Mouse (Mus musculus): Measurements from ENCODE around the gene Camta1. TPM values are rescaled to one million over a fixed set of nuclear protein-coding genes. Genes with fewer than 3 reads are reported as not detected.

The Camta1 gene
- polyA plus RNA-seq, 1 experiment from 2014 or later: 93.9 TPM

GRCm38 (mm10) chr4:151224017-151224416 lies 637.7 kb downstream of the Camta1 start:
- no peak overlapping the region for H3K9ac ChIP-seq (ENCODE audit: low read depth, low read length)
- no peaks in the 10 kb centered on the region for H3K9me3 ChIP-seq (ENCODE audit: control insufficient read depth, low read length)

GRCm38 (mm10) chr4:151223263-151223996 lies 638.2 kb downstream of the Camta1 start:
- DNase-seq (ENCODE audit: low spot score) (no peak), ATAC-seq (replicated peaks; ENCODE audit: low FRiP score) (no peak)
- 66% methylated on average over 13 of the region's 13 CpGs for WGBS
- H3K27ac ChIP-seq (ENCODE audit: low read depth, low read length): no peak overlapping the region
- H3K9me3 ChIP-seq (ENCODE audit: control insufficient read depth, low read length): no peaks in the 10 kb centered on the region
- no peaks in the 10 kb centered on the region for H3K27me3 ChIP-seq (replicated peaks; ENCODE audit: control insufficient read depth, insufficient read depth, low read length)
- no peak overlapping the region for H3K4me2 ChIP-seq
- H3K4me1 ChIP-seq (replicated peaks; ENCODE audit: control insufficient read depth, insufficient read depth, low read length): peaks cover 2% of the 10 kb centered on the region; the same call in 1 of the 2 replicates
- no peak overlapping the region for H3K4me3 ChIP-seq (ENCODE audit: low read depth, low read length)
- no peaks in the 10 kb centered on the region for H3K36me3 ChIP-seq (ENCODE audit: control insufficient read depth, insufficient read depth, low read length)
- H3K9ac ChIP-seq (ENCODE audit: low read depth, low read length): no peak overlapping the region

More at GRCm38 (mm10) chr4:151224017-151224416, 637.7 kb downstream of the Camta1 start:
- peaks cover 2% of the 10 kb centered on the region; the same call in 1 of the 2 replicates for H3K4me1 ChIP-seq (replicated peaks; ENCODE audit: control insufficient read depth, insufficient read depth, low read length)
- H3K27ac ChIP-seq (ENCODE audit: low read depth, low read length): no peak overlapping the region
- ATAC-seq (replicated peaks; ENCODE audit: low FRiP score) (no peak), DNase-seq (ENCODE audit: low spot score) (no peak)
- 71% methylated on average over 12 of the region's 12 CpGs for WGBS
- H3K4me3 ChIP-seq (ENCODE audit: low read depth, low read length): no peak overlapping the region
- H3K27me3 ChIP-seq (replicated peaks; ENCODE audit: control insufficient read depth, insufficient read depth, low read length): no peaks in the 10 kb centered on the region
- H3K36me3 ChIP-seq (ENCODE audit: control insufficient read depth, insufficient read depth, low read length): no peaks in the 10 kb centered on the region
- H3K4me2 ChIP-seq: no peak overlapping the region

- Histone ChIP-seq H3K9me3 (ENCODE audit: control insufficient read depth, low read length) (no peaks in the 10 kb centered on the region), H3K4me2 (no peak overlapping the region), H3K4me3 (ENCODE audit: low read depth, low read length) (no peak overlapping the region), H3K27me3 (replicated peaks; ENCODE audit: control insufficient read depth, insufficient read depth, low read length) (no peaks in the 10 kb centered on the region), H3K4me1 (replicated peaks; ENCODE audit: control insufficient read depth, insufficient read depth, low read length) (peaks cover 2% of the 10 kb centered on the region; the same call in 1 of the 2 replicates), H3K9ac (ENCODE audit: low read depth, low read length) (no peak overlapping the region), H3K27ac (ENCODE audit: low read depth, low read length) (no peak overlapping the region), H3K36me3 (ENCODE audit: control insufficient read depth, insufficient read depth, low read length) (no peaks in the 10 kb centered on the region)
- no peak for DNase-seq (ENCODE audit: low spot score)
- WGBS: 39% methylated on average over 10 of the region's 10 CpGs
- no peak for ATAC-seq (replicated peaks; ENCODE audit: low FRiP score)
Observed at GRCm38 (mm10) chr4:151222635-151223034, 639.0 kb downstream of the Camta1 start.

GRCm38 (mm10) chr4:151216553-151217292 lies 645.0 kb downstream of the Camta1 start:
- no peak overlapping the region for H3K9ac ChIP-seq (ENCODE audit: low read depth, low read length)
- H3K4me3 ChIP-seq (ENCODE audit: low read depth, low read length): no peak overlapping the region
- DNase-seq (ENCODE audit: low spot score) (no peak), ATAC-seq (replicated peaks; ENCODE audit: low FRiP score) (no peak)
- no peaks in the 10 kb centered on the region for H3K36me3 ChIP-seq (ENCODE audit: control insufficient read depth, insufficient read depth, low read length)
- H3K4me1 ChIP-seq (replicated peaks; ENCODE audit: control insufficient read depth, insufficient read depth, low read length): no peaks in the 10 kb centered on the region
- no peak overlapping the region for H3K27ac ChIP-seq (ENCODE audit: low read depth, low read length)
- WGBS: 81% methylated on average over 15 of the region's 15 CpGs
- no peaks in the 10 kb centered on the region for H3K9me3 ChIP-seq (ENCODE audit: control insufficient read depth, low read length)
- no peaks in the 10 kb centered on the region for H3K27me3 ChIP-seq (replicated peaks; ENCODE audit: control insufficient read depth, insufficient read depth, low read length)
- no peak overlapping the region for H3K4me2 ChIP-seq

- H3K9ac ChIP-seq (ENCODE audit: low read depth, low read length): no peak overlapping the region
- no peak overlapping the region for H3K4me2 ChIP-seq
- H3K27ac ChIP-seq (ENCODE audit: low read depth, low read length): no peak overlapping the region
- no peaks in the 10 kb centered on the region for H3K9me3 ChIP-seq (ENCODE audit: control insufficient read depth, low read length)
- 62% methylated on average over 4 of the region's 4 CpGs for WGBS
- H3K36me3 ChIP-seq (ENCODE audit: control insufficient read depth, insufficient read depth, low read length): no peaks in the 10 kb centered on the region
- no peak for DNase-seq (ENCODE audit: low spot score)
- no peaks in the 10 kb centered on the region for H3K27me3 ChIP-seq (replicated peaks; ENCODE audit: control insufficient read depth, insufficient read depth, low read length)
- H3K4me1 ChIP-seq (replicated peaks; ENCODE audit: control insufficient read depth, insufficient read depth, low read length): no peaks in the 10 kb centered on the region
- ATAC-seq (replicated peaks; ENCODE audit: low FRiP score): no peak
- H3K4me3 ChIP-seq (ENCODE audit: low read depth, low read length): no peak overlapping the region
Observed at GRCm38 (mm10) chr4:151215866-151216265, 645.8 kb downstream of the Camta1 start.

GRCm38 (mm10) chr4:151215179-151215578 lies 646.5 kb downstream of the Camta1 start:
- Histone ChIP-seq H3K9ac (ENCODE audit: low read depth, low read length) (no peak overlapping the region), H3K4me2 (no peak overlapping the region), H3K36me3 (ENCODE audit: control insufficient read depth, insufficient read depth, low read length) (no peaks in the 10 kb centered on the region), H3K27ac (ENCODE audit: low read depth, low read length) (no peak overlapping the region), H3K4me3 (ENCODE audit: low read depth, low read length) (no peak overlapping the region), H3K9me3 (ENCODE audit: control insufficient read depth, low read length) (no peaks in the 10 kb centered on the region), H3K27me3 (replicated peaks; ENCODE audit: control insufficient read depth, insufficient read depth, low read length) (no peaks in the 10 kb centered on the region), H3K4me1 (replicated peaks; ENCODE audit: control insufficient read depth, insufficient read depth, low read length) (no peaks in the 10 kb centered on the region)
- ATAC-seq (replicated peaks; ENCODE audit: low FRiP score): no peak
- DNase-seq (ENCODE audit: low spot score): no peak
- WGBS: 44% methylated on average over 1 of the region's 1 CpGs

GRCm38 (mm10) chr4:151213475-151213874 lies 648.2 kb downstream of the Camta1 start:
- Histone ChIP-seq H3K27ac (ENCODE audit: low read depth, low read length) (no peak overlapping the region), H3K36me3 (ENCODE audit: control insufficient read depth, insufficient read depth, low read length) (no peaks in the 10 kb centered on the region), H3K9me3 (ENCODE audit: control insufficient read depth, low read length) (no peaks in the 10 kb centered on the region), H3K4me2 (no peak overlapping the region), H3K4me3 (ENCODE audit: low read depth, low read length) (no peak overlapping the region), H3K9ac (ENCODE audit: low read depth, low read length) (no peak overlapping the region), H3K4me1 (replicated peaks; ENCODE audit: control insufficient read depth, insufficient read depth, low read length) (no peaks in the 10 kb centered on the region), H3K27me3 (replicated peaks; ENCODE audit: control insufficient read depth, insufficient read depth, low read length) (no peaks in the 10 kb centered on the region)
- DNase-seq (ENCODE audit: low spot score): no peak
- ATAC-seq (replicated peaks; ENCODE audit: low FRiP score): no peak
- WGBS: 71% methylated on average over 11 of the region's 11 CpGs

GRCm38 (mm10) chr4:151211992-151212391 lies 649.7 kb downstream of the Camta1 start:
- H3K27me3 ChIP-seq (replicated peaks; ENCODE audit: control insufficient read depth, insufficient read depth, low read length): no peaks in the 10 kb centered on the region
- no peaks in the 10 kb centered on the region for H3K4me1 ChIP-seq (replicated peaks; ENCODE audit: control insufficient read depth, insufficient read depth, low read length)
- no peaks in the 10 kb centered on the region for H3K36me3 ChIP-seq (ENCODE audit: control insufficient read depth, insufficient read depth, low read length)
- no peak for ATAC-seq (replicated peaks; ENCODE audit: low FRiP score)
- 86% methylated on average over 6 of the region's 6 CpGs for WGBS
- no peak overlapping the region for H3K4me2 ChIP-seq
- H3K27ac ChIP-seq (ENCODE audit: low read depth, low read length): no peak overlapping the region
- H3K9me3 ChIP-seq (ENCODE audit: control insufficient read depth, low read length): no peaks in the 10 kb centered on the region
- no peak overlapping the region for H3K9ac ChIP-seq (ENCODE audit: low read depth, low read length)
- H3K4me3 ChIP-seq (ENCODE audit: low read depth, low read length): no peak overlapping the region
- DNase-seq (ENCODE audit: low spot score): no peak
